Mouse (Mus musculus): ENCODE results near the gene Sv2b.

The Sv2b gene

DNA sequence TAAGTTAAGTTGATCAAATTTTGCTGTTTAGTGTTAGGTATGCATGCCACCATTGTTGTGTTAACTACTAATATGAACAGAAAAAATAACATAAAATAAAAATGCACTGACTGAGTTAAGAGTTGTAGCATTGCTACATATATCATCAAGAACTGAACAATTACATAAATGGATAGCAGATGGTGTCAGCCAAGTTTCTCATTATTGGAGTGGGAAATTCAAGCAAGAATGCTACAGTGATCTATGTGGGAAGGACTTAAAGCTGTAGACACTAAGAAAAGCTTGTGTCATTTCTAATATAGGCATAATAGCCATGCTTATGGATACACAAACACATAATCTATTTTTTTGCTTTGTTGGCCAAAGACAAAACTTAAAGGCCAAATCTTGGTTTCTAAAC is 228.9 kb downstream of the Sv2b start:
- DNase-seq (ENCODE audit: low spot score) = no peak

DNA sequence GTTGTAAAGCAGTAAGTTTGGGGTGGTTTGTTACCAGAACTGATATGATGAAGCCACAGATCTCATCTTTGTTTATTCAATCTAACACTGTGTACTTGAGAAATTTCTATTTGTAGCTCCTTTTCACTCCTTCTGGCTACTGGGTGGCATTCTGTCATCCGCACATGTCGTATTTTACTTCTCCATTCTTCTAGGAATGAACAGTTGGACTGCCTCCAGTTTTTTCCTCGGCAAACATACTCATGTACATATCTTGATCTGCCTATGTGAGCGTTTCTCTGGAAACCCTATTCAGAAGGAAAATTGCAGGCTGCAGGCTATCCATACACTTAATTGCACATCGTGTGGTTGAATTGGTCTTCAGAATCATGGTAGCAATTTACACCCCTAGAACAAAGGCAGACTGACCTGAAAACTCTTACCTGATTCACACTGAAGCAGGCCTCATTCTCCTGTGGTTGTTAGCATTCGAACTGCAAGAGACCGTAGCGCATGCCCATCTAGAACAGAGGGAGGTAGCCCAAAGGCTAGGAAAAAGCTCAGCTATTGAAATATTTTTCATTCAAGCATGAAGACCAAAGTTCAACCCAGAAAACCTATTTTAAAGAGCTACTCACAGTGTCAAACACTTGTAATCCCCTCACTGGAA is 231.4 kb downstream of the Sv2b start:
- DNase-seq (ENCODE audit: low spot score) = no peak

Data from urinary bladder, postnatal 14 days (tissue).